Mouse (Mus musculus): ENCODE data around the gene Gm5741.

GRCm38 (mm10) chr8:85081216-85081555, 13.4 kb upstream of the Gm5741 start, which contains the start of gene Wdr83:
- no peak for TF ChIP-seq CTCF (IDR thresholded peaks at IDR 0.05)
- TF ChIP-seq EP300 (IDR thresholded peaks at IDR 0.05; ENCODE audit: insufficient read depth, low read depth, low read length), result no peak
- no peak for TF ChIP-seq POLR2A (IDR thresholded peaks at IDR 0.05; ENCODE audit: insufficient read depth, low read depth, low read length)
